Mouse (Mus musculus) kidney, adult 18-20 months (tissue): ENCODE measurements around the gene Ccnk.

Experiments
- DNase-seq: peaks from one replicate; pipeline ENCODE4 v3.0.0; 2021

Ccnk gene

DNA sequence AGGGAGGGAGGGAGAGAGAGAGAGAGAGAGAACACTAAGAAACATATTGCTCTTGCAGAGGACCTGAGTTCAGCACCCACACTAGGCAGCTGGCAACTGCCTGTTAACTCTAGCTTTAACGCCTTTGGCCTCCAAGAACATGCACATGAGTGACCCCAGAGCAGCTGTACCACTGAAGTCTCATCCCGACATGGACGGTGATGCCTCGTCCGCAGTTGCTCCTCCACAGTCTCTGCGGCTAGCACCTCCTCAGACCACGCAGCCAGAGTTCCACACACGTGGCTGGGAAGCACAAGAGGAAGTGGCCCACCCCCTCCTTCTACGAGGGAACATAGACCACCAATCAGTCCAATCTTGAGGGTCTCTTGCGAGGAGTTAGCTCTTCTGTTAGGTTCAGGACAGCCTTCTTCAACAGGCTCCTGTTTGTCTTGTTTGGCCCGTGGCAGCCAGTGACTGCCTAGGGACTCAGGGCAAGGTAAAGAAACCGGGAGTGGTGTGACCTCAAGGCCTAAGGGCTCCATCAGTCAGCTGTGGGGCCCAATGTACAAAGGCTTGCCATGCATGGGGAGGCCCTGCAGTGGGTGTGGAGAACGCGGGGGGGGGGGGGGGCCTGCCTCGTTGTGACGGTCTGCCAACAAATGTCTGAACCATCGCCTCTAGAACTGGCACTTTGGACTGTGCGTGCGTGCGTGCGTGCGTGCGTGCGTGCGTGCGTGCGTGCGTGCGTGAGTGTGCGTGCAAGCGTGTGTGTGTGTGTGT lies 71.8 kb downstream of the Ccnk start:
- no peak for DNase-seq

DNA sequence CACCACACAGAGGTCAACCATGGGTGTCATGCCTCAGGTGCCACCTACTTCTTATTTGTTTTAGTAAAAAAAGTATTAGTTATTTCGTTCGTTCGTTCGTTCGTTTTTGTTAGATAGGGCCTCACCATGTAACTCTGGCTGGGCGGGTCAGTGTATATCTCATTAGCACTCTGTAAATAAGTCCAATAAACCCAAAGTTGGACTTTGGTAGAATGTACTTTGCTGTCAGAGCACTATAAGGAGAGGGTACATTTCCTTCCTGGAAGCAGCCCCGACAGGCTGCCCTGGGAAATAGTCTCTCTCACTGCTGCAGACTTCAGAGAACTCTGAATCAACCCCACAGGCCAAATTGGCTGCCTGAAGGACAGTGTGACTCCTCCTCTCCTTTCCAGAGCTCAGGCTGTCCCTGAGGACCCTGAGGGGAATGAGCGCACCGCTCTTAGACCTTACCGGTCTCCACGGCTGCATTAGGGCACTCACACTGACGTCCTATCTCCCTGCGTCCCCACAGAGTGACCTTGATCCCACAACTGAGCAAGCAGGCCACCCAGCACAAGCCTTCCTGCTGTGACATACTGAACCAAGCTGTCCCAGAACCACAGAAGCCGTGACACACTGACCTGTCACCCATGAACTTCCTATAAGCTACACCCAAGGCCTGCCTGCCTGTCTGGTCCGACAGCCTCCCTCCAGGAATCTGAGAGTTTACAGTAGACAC lies 72.6 kb downstream of the Ccnk start:
- DNase-seq = no peak
